Mouse (Mus musculus) heart, adult 2 months (tissue): Measurements from ENCODE around the gene Actrt2.

Source experiments
- CTCF ChIP-seq: fragments of 200-600 bp; IDR thresholded peaks from 2 replicates; pipeline ENCODE4 v1.8.1; 2022; ENCODE audit warnings: antibody characterized with exemption, mild to moderate bottlenecking, moderate library complexity
- POLR2A ChIP-seq: fragments of 200-500 bp; IDR thresholded peaks from 2 replicates; pipeline ENCODE4 v1.6.1; 2011; ENCODE audit warnings: mild to moderate bottlenecking, low read depth, low read length, control low read depth; ENCODE audit not compliant: insufficient read depth

DNA sequence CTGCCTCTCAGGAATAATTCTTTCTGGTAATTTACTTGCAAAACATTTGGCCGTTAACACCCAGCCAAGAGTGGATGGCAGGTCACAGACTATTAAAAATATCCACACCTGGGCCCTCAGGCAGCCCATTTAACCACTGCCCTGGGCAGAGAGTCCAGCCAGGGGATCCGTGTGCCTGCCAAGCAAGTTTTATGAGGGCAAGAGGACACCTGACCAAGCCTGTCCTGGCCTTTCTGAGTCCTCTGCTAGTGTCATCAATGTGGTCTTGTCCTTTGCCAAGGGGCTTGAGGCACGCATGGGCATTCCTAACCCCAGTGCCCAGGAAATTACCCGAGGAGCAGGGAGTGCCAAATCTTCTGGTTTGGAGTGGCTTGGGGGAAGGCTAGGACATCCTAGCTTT, 38.0 kb upstream of the Actrt2 start:
- TF ChIP-seq CTCF (no peak), POLR2A (no peak)
